Mouse (Mus musculus): ENCODE measurements around the gene Zfp385c. TPM values are rescaled to one million over a fixed set of nuclear protein-coding genes. Genes with fewer than 3 reads are reported as not detected.

The Zfp385c gene
- total and polyA plus RNA-seq, 3 experiments: 0.12 to 0.15 TPM; not detected in 1

- peak overlapping the region; percentile 74 for H3K9ac ChIP-seq (ENCODE audit: control insufficient read depth, low read depth, low read length, poor library complexity, severe bottlenecking)
- no peaks in the 10 kb centered on the region for H3K9me3 ChIP-seq (replicated peaks; ENCODE audit: insufficient read depth, low read length)
- peak overlapping the region; percentile 73 to 92 for H3K4me3 ChIP-seq (ENCODE audit: control insufficient read depth in 1 of 2, insufficient read depth in 1 of 2, low read depth in 2 of 2, low read length in 2 of 2)
- H3K27me3 ChIP-seq (ENCODE audit: control insufficient read depth in 1 of 2, insufficient read depth in 2 of 2, low read length in 2 of 2): no peaks in the 10 kb centered on the region
- peak; percentile 96 for DNase-seq (ENCODE audit: low read depth, low spot score)
- no peaks in the 10 kb centered on the region for H3K79me2 ChIP-seq (ENCODE audit: control insufficient read depth, insufficient read depth, low read length, poor library complexity)
- peaks cover 3 to 7% of the 10 kb centered on the region in 2 experiments; a peak in 3 of 4 replicates for H3K4me1 ChIP-seq (ENCODE audit: control insufficient read depth in 1 of 2, insufficient read depth in 2 of 2, low read length in 2 of 2)
- H3K36me3 ChIP-seq (ENCODE audit: control insufficient read depth in 1 of 2, insufficient read depth in 2 of 2, low read length in 2 of 2): peaks cover 0 to 12% of the 10 kb centered on the region in 2 experiments; a peak in 2 of 4 replicates
- H3K27ac ChIP-seq (ENCODE audit: control insufficient read depth, low read depth, low read length): peak overlapping the region; percentile 63
- TF ChIP-seq BHLHE40 (IDR thresholded peaks at IDR 0.05; ENCODE audit: borderline replicate concordance, low read depth, low read length): no peak
- TF ChIP-seq ZC3H11A (IDR thresholded peaks at IDR 0.05; ENCODE audit: low read depth, low read length): peak; percentile 96
- TF ChIP-seq ZKSCAN1 (IDR thresholded peaks at IDR 0.05; ENCODE audit: low read depth, low read length): no peak
- TF ChIP-seq RCOR1 (IDR thresholded peaks at IDR 0.05; ENCODE audit: low read depth, low read length): peak; percentile 51; the same call in 1 of the 2 replicates
- peak; percentile 100 for TF ChIP-seq MYC (IDR thresholded peaks at IDR 0.05; ENCODE audit: low read depth, low read length)
- TF ChIP-seq CTCF (IDR thresholded peaks at IDR 0.05 in 2 of 3, conservative IDR thresholded peaks at IDR 0.05 in 1 of 3; ENCODE audit: control insufficient read depth in 1 of 3, insufficient read depth in 1 of 3, low read depth in 2 of 3, low read length in 3 of 3, poor library complexity in 1 of 3, severe bottlenecking in 1 of 3): peak; percentile 89 to 98 (median 93)
- no peak for TF ChIP-seq CHD2 (IDR thresholded peaks at IDR 0.05; ENCODE audit: low read length)
- no peak for TF ChIP-seq TAL1 (IDR thresholded peaks at IDR 0.05; ENCODE audit: low read length)
- TF ChIP-seq EP300 (IDR thresholded peaks at IDR 0.05; ENCODE audit: low read depth in 1 of 2, low read length in 2 of 2): no peak
- TF ChIP-seq USF2 (IDR thresholded peaks at IDR 0.05; ENCODE audit: borderline replicate concordance in 1 of 2, insufficient read depth in 1 of 2, low read depth in 1 of 2, low read length in 2 of 2): no peak
- 0 out of 2 replicates have a peak, but pooled peaks have one; percentile 24 for TF ChIP-seq TCF12 (IDR thresholded peaks at IDR 0.05; ENCODE audit: low read depth, low read length)
- TF ChIP-seq SMC3 (IDR thresholded peaks at IDR 0.05; ENCODE audit: low read depth, low read length): peak; percentile 95
- TF ChIP-seq POLR2AphosphoS2 (IDR thresholded peaks at IDR 0.05; ENCODE audit: low read length): no peak
- TF ChIP-seq SIN3A (IDR thresholded peaks at IDR 0.05; ENCODE audit: low read length): peak; percentile 97
- TF ChIP-seq MAZ (IDR thresholded peaks at IDR 0.05; ENCODE audit: low read depth, low read length): 0 out of 2 replicates have a peak, but pooled peaks have one; percentile 50
- no peak for TF ChIP-seq ELF1 (IDR thresholded peaks at IDR 0.05; ENCODE audit: low read depth, low read length)
- TF ChIP-seq NRF1 (IDR thresholded peaks at IDR 0.05; ENCODE audit: insufficient read depth, low read depth, low read length, poor library complexity, severe bottlenecking): 0 out of 2 replicates have a peak, but pooled peaks have one; percentile 37
- TF ChIP-seq JUND (IDR thresholded peaks at IDR 0.05; ENCODE audit: low read depth, low read length): peak; percentile 60; the same call in 1 of the 2 replicates
- peak; percentile 73; the same call in 1 of the 2 replicates for TF ChIP-seq ETS1 (IDR thresholded peaks at IDR 0.05; ENCODE audit: low read depth, low read length)
- no peak for TF ChIP-seq ZMIZ1 (IDR thresholded peaks at IDR 0.05; ENCODE audit: low read depth, low read length)
- no peak for TF ChIP-seq GABPA (IDR thresholded peaks at IDR 0.05; ENCODE audit: low read depth, low read length)
- TF ChIP-seq TBP (IDR thresholded peaks at IDR 0.05; ENCODE audit: low read depth, low read length): 0 out of 2 replicates have a peak, but pooled peaks have one; percentile 36
- peak; percentile 93 for TF ChIP-seq MXI1 (IDR thresholded peaks at IDR 0.05; ENCODE audit: low read depth, low read length)
- peak; percentile 78 for TF ChIP-seq ZNF384 (IDR thresholded peaks at IDR 0.05; ENCODE audit: low read depth, low read length)
- no peak; the same call in none of the 2 replicates for TF ChIP-seq NELFE (IDR thresholded peaks at IDR 0.05; ENCODE audit: low read depth, low read length)
- TF ChIP-seq GATA1 (IDR thresholded peaks at IDR 0.05; ENCODE audit: low read depth, low read length): no peak
- TF ChIP-seq KAT2A (conservative IDR thresholded peaks at IDR 0.05; ENCODE audit: low read depth, low read length): no peak
- no peak for TF ChIP-seq POLR2AphosphoS5 (IDR thresholded peaks at IDR 0.05; ENCODE audit: borderline replicate concordance, low read depth, low read length)
- peak; percentile 35 to 57; a peak in 2 of 4 replicates for TF ChIP-seq POLR2A (IDR thresholded peaks at IDR 0.05; ENCODE audit: control insufficient read depth in 1 of 2, insufficient read depth in 1 of 2, low read depth in 1 of 2, low read length in 2 of 2, poor library complexity in 1 of 2)
- TF ChIP-seq MYB (IDR thresholded peaks at IDR 0.05; ENCODE audit: low read depth, low read length): no peak
- 0 out of 2 replicates have a peak, but pooled peaks have one; percentile 31 for TF ChIP-seq USF1 (IDR thresholded peaks at IDR 0.05; ENCODE audit: low read depth, low read length)
- no peak for TF ChIP-seq UBTF (IDR thresholded peaks at IDR 0.05; ENCODE audit: borderline replicate concordance, insufficient read depth, low read depth, low read length)
- 0 out of 2 replicates have a peak, but pooled peaks have one; percentile 38 for TF ChIP-seq E2F4 (IDR thresholded peaks at IDR 0.05; ENCODE audit: borderline replicate concordance, low read depth, low read length)
- TF ChIP-seq HCFC1 (IDR thresholded peaks at IDR 0.05; ENCODE audit: low read depth, low read length): peak; percentile 70
Observed at GRCm38 (mm10) chr11:100702081-100702851, 10.0 kb upstream of the Zfp385c start.

Data from MEL (cell line).